Mouse (Mus musculus): ENCODE results near the gene Asb8.

The Asb8 gene

DNA sequence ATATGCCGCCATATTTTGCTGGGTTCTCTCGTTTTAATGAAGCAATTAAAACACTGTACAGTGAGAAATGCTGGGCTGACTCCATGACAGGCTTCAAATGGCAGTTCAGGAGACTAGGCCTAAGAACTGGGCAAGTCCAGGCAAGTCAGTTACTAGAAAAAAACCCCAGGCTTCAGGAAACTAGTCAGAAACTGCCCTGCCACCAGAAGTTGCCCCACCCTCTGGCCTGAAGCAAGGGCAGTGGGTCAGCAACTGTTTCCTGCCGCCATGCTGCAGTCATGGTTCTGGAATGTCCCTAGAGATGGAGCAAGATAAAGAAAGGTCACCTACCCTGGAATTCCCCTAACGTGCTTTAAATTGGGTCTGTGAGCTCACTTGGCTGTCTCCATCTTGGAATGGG lies 9.5 kb downstream of the Asb8 start:
- no peak for DNase-seq (ENCODE audit: low spot score in 2 of 2)

DNA sequence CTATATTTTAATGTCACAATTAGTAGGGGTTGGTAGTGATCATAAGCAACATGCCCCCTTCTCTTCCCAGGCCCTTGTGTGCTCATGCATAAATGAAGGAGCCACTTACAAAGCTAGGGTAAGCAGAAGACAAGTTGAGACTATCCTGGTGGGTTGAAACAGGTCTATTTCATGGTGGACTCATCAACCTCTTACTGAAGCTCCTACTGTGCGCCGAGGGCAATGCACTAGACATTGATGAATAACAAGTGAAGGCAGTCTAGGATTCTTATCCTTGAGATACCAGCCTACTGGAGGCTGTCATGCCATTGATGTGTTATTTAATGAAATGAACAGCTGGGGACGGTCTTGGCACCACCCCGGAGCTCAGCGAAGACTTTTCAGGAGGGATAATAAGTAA lies 10.2 kb downstream of the Asb8 start:
- no peak for DNase-seq (ENCODE audit: low spot score in 2 of 2)

DNA sequence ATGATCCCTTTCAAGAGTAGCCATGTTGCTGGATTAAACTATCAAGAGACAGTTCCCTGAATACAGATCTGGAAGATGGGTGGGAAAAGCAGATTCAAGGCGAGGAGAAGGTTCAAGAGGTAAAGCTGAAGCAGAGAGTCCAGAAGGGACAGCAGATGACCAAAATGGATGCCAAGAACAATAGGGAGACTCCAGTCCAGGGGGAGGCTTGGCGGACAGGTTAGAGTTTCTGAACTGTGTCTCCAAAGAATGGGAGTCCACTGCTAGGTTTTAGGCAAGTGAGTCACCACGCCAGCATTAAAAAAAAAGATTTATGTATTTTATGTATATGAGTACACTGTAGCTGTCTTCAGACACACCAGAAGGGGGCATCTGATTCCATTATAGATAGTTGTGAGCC lies 10.8 kb downstream of the Asb8 start:
- no peak for DNase-seq (ENCODE audit: low spot score in 2 of 2)

DNA sequence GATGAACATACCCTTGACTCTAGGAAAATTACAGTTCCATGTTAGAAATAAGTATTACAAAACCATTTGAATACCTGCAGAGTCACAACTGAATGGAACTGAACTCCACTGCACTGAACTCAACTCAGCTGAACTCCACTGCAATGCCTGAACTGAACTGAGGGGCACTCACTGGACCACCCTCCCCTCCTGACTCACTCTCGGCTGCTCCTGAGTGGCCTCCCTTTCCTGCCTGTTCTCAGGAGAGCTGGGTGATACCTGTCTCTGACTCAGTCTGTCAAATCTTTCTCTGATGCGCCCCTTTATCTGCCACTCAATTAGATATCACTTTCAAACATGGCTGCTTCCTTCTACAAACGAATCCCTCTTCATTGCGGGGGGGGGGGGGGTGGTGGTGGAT lies 11.3 kb downstream of the Asb8 start:
- no peak for DNase-seq (ENCODE audit: low spot score in 2 of 2)

DNA sequence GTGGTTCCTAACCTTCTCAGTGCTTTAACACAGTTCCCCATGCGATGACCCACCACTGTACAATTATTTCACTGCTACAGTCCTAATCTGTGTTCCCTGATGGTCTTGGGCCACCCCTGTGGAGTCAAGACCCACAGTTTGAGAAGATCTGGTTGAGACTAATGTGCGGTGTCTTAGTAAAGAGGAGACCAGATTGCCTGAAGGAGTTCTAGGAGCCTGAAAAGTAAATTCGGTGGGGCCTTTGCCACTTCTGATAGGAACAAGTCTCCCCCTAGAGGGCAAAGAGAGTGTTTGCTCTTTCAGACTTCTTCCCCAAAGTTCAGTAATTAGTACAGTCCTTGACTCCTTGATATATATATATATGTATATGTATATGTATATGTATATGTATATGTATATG lies 11.8 kb downstream of the Asb8 start:
- no peak for DNase-seq (ENCODE audit: low spot score in 2 of 2)

DNA sequence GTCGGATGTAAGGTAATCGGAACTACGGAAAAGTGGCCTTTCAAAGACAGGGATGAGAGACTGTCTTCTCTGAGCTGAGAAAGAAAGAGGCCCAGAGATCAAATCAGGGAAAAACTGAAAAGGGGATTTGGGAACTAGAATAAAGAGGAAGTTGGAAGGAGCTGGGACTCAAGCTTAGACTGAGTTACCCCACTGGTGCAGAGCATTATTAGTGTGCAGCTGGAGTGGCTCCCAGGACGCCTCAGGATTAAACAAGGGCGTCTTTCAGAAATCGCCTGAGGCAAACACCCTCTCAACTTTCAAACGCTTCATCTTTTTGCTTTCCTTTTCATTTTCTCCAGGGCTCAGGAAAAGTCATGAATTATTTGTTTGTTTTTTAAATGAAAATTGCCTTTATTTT lies 12.5 kb downstream of the Asb8 start:
- no peak for DNase-seq (ENCODE audit: low spot score in 2 of 2)

DNA sequence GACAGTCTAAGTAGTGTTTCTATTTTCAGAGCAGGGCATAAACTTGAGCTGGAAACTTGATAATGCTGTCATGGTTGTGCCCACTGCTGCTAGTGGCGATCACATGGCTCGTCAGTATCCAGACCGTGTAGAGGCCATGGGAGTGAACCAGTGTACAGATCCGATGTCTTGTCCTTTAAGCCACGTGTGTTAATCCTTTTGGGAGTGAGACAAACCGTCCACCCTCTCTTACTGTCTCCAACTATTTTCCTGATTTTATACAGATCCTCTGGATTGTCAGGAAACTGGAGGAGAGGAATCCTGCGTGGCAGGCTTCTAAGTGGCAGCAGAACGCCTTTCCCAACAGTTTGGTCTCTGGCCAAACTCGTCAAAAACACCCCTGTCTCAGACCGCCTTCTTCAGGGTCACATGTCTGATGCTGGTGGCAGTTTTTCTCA lies 16.2 kb downstream of the Asb8 start:
- DNase-seq (ENCODE audit: low spot score in 2 of 2): peak; percentile 69 to 72

DNA sequence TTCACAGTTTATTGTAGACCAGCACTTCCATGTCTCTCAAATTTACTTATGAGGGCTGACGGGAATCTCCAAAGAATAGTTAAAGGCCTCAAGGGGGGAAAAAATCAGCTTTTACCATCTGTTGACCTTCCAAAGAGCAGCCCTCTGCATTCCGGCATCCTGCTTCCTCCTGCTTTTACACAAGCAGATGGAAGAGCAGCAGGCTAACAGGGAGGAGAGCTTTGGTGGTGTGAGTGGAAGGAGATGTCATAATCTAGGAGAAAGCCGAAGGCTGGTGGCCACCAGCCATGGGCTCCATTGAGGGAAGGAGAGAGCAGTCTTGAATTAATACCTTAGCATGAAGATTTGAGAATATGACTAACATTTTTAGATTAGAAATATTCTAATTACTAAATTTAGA lies 17.1 kb downstream of the Asb8 start:
- no peak for DNase-seq (ENCODE audit: low spot score in 2 of 2)

DNA sequence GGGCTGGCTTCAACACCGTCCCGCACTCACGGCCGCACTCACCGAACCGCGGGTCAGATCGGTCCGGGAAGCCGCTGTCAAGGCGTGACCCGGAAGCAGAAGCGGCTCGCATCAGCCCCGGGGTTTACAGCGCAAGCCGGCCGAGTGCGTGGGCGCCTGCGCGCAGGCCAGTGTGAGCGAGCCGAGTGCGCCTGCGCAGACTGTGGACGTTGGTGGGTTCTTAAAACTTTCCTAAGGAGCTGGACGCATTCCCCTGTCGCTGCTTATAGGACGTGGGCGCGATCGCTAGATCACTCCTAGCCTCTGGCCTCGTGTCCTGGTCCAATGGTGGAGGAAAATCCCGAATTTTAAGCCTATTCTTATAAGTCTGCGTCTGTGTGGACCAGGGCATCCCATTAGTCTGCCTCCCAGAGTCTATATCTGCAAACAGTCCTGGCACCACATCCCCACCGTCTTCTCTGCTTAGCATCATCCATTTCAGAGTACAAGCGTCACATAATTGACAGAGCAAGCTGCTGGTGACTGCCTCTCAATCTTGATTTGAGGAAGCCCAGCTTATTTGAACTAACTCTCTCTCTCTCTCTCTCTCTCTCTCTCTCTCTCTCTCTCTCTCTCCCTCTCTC lies 19.8 kb downstream of the Asb8 start:
- peak; percentile 92 to 94 for DNase-seq (ENCODE audit: low spot score in 2 of 2)

DNA sequence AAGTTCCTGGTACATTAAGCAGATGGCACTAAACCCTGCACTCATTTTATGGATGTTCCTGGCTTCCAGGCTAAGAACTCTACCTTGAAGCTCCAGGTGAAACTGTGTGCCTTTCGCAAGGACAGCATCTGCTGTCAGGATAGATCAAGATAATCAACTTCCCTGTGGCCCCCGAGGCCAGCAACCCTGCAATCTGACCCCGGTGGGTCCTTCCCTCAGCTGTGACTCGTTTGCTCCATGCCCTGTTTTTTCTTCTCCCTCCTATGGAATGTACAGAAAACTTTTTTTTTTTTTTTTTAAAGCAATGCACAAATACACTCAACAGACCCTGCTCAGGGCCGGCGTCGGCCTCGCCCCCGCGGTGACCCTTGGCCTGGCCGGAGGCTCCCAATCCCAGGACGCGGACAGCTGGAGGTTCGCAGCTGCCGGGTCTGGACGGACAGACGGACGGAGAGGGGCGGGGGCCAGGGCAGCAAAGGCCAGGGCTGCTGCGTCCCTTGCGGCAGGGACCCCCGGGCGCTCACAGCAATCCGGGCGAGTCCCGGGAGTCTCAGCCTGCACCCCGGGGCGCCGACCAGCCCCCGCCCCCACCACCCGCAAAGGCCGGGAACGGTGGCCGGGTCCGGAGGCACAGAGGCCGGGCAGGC lies 20.4 kb downstream of the Asb8 start:
- DNase-seq (ENCODE audit: low spot score in 2 of 2): no peak

DNA sequence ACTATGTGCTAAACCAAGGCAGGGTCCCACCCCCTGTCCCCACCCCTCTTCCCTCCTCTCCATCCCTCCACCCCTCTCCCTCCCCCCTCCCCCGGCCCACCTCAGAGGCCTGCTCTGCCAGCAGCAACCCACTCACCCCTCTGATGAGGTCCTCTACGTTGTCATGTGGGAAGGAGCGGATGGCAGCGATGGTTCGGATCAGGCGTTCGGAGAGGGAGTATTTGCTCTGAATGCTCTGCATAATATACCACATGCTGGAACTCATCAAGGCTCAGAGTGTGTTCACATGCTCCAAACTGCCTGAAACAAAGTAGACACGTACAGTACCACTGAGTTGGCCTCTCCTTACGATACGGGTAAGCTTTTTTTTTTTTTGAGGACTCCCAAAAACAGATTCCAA lies 22.9 kb downstream of the Asb8 start:
- DNase-seq (ENCODE audit: low spot score in 2 of 2): no peak

DNA sequence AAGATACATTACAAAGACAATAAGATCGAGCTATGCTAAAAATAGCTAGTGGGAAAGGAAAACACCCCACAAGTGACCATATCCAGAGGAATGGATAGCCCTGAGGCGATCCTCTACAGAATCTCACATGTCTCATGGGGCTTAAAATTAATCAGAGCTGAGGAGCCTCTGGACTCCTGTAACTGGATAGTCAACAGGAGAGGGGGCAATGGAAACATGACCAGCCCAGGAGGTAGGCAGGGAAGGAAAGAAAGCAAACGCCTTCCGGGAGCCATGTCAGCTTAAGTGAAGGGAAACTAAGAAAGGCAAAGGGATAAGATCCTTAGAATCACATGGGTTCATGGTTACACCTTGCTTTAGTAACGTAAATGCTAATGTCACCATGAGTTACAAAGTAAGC lies 24.6 kb downstream of the Asb8 start:
- no peak for DNase-seq (ENCODE audit: low spot score in 2 of 2)

DNA sequence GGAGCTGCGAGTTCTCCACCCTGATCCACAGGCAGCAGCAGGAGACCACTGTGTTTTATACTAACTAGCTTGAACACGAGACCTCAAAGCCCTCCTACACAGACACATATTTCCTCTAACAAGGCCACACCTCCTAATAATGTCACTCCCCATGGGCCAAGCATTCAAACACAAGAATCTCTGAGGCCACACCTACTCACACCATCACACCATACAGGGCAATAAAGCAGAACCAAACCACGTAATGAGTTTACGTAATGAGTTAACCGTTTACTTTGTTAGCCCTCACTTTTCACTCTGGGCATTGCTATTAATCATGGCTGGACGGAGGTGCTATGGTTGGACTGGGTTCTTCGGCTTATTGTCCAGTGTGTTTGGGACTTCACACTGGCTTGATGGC lies 25.7 kb downstream of the Asb8 start:
- DNase-seq (ENCODE audit: low spot score in 2 of 2): no peak

DNA sequence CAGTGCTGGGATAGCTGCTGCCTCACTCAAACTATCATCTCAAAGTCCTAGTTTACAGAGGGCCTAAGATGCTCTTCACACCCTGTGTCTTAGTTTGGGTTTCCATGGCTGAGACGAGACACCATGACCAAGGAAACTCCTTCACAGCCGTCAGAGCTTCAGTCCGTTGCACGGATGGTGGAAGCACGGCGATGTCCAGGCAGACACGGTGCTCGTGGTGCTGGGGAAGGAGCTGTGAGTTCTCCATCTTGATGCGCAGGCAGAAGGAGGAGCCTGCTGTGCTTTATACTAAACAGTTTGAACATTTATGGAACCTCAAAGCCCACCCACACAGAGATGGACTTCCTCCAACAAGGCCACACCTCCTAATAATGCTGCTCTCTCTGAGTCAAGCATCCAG lies 28.6 kb downstream of the Asb8 start:
- DNase-seq (ENCODE audit: low spot score in 2 of 2): no peak

DNA sequence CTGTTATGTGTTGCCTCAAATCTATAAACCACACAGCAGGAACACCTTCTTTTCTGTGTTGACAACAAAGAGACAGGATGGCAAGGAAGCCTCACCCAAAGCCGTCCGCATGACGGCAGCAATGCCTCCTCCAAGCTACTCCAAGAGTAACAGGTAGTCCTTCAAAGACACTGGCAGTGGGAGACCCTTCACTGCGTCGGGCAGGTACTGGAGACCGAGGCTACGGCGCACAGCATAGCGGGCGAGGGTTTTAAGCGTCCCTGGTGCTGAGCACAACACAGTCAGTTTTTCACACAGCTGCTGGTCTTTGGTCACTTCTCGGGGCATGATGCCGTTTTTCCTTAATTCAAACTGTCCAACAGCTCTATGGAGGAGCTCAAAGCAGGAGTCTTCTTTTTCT lies 29.8 kb downstream of the Asb8 start:
- DNase-seq (ENCODE audit: low spot score in 2 of 2): no peak

DNA sequence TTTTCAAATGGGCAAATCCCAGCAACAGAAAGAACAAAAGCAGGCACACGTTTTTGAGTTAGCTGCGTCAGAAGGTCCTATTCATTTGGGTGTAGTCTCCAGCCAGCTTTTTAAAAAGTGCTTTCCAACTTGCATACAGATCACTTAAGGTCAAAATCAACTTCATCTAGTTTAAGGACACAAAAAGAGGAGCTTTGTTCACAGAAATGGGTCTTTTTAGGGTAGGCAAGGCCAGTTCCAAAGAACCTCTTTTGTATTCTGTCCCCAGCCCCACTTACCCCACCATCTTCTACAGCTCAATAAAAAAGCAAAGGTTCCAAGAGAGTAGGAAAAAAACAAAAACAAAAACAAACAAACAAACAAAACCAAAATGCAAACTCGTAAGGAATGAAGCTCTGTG lies 30.8 kb downstream of the Asb8 start:
- no peak for DNase-seq (ENCODE audit: low spot score in 2 of 2)

DNA sequence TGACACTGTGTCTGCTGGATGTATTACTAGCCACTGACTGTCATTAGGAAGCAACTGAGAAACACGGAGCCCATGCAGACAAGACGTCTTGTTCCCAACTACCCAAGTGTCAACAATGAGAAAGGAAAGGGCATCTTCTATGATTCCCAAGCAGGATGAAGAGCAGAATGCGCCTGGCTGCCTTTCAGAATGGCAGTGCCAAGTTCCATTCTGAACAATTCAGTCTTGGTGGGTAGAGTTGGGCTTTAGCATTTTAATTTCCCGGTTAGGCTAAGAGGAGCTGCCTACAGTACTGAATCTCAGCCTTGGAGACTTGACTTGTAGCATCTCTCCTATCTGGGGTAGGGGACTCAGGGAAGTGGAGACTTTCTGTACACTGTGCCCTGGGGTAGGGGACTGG lies 31.4 kb downstream of the Asb8 start:
- DNase-seq (ENCODE audit: low spot score in 2 of 2): no peak

DNA sequence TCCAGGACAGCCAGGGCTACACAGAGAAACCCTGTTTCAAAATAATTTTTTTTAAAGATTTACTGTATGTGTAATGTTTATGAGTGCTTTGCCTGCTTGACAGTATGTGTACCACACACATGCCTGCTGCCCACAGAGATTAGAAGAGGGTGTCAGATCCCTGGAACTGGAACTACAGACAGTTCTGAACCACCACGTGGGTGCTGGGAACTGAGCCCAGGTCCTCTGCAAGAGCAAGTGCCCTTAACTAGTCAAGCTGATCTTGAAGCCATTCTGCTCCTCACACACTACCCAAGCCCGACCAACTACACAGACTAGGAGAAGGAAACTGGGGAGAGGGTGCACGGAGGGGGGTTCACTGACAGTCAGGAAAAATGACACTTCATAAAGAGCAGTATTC lies 32.0 kb downstream of the Asb8 start:
- peak in 1 of 2 experiments; percentile 30 for DNase-seq (ENCODE audit: low spot score in 2 of 2)

DNA sequence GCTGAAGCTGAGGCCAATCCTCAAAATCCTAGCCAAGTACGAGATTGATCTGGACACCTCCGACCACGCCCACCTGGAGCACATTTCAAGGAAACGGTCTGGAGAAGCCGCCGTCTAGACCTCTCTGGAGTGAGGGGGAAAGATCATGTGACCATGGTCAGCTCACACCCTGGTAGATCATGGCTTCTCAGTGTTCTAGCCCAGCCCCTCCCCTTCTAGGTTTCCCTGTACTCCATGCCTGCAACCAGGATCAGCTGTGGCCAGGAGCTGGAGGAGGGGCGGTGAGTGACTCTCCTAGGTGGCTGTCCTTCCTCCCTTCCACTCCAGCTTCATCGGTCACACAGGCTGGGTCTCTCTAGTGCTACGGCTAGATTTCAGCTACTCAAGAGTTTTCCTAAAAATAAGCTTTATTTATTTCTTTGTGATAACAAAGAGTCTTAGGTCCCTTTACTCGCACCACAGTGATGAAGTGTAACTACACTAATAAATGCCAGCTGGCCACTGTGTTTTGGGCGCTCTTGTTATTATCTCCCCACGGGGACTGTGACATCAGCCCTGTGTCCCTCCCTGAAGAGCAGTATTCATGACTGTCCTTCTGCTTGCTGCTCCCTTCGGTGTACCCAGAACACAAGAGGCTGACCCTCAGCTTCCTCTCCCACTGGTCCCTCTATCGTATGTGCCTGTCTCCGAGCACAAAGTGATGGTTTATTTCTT lies 33.3 kb downstream of the Asb8 start:
- DNase-seq (ENCODE audit: low spot score in 2 of 2): peak in 1 of 2 experiments; percentile 20

DNA sequence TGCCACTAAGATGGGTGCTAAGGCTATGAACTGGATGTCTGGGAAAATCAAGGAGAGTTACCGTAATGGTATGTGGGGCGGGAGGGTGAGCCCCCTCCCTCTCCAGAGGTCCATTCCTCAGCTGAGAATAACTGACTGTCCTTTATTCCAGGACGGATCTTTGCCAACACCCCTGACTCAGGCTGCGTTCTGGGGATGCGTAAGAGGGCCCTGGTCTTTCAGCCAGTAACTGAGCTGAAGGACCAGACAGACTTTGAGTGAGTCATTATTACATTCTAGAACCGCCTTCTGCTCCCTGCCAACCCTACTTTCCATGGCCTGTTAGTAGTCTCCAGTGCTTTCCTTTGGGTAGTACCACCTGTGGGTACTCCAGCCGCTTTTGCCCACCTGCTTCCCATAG lies 34.0 kb downstream of the Asb8 start:
- DNase-seq (ENCODE audit: low spot score in 2 of 2): no peak

DNA sequence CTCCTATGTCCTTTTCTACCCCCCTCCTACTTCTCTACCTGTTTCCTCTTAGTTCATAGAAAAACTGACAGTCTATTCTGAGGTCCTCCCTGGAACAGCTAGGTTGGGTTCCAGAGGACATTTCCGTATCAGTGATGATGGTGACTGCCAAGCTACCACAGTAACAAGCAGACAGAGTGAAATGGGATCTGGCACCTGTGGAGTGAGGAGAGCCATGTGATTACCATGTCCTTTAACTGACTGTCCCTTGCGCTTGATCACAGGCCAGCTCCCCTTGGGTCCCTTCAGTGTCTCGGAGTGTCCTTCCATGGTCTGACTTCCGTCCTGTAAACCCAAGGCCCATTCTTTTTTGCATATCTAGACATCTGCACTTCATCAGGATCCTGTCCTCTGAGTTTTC lies 34.4 kb downstream of the Asb8 start:
- DNase-seq (ENCODE audit: low spot score in 2 of 2): peak; percentile 72 to 74

DNA sequence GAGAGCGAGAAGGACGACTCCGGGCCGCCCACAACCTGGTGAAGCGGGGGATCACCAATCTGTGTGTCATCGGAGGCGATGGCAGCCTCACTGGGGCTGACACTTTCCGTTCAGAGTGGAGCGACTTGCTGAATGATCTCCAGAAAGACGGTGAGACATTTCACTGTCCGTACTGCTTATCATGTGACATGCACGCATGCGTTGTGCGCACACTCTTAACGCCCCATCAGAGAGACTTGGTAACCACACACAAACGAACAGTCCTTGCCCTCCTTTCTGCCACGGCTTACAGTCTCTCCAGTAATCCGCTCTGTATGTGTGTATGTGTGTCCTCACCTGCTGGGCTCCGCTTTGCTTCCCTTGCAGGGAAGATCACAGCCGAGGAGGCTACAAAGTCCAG lies 44.6 kb downstream of the Asb8 start:
- no peak for DNase-seq (ENCODE audit: low spot score in 2 of 2)

DNA sequence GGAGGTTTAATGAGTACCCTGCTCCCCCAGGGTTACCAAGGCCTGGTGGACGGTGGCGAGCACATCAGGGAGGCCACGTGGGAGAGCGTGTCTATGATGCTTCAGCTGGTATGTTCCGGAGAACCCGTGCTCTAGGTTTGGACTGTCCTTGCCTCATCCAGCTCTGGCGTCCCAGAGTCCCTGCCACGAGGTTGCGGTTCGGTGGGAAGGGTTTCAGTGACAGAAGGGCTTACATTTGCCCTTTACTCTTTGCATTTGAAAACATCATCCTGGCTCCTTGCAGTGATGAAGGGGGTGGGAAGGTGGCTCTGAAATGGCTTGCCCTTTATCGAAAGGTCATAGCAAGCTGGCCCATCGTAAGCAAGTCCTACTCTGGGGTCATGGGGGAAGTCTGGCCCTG lies 46.1 kb downstream of the Asb8 start:
- no peak for DNase-seq (ENCODE audit: low spot score in 2 of 2)

Measured in heart, adult 9 months (tissue).